Mouse (Mus musculus) brain, embryonic 14.5 days (tissue): ENCODE results near the gene App.

ENCODE experiments used
- CTCF ChIP-seq: fragments of 200-500 bp; IDR thresholded peaks from 2 replicates; pipeline ENCODE4 v1.5.1; 2012; ENCODE audit warnings: inconsistent platforms, mild to moderate bottlenecking, moderate library complexity, borderline replicate concordance; ENCODE audit not compliant: insufficient read depth, insufficient read length; ENCODE audit errors: extremely low read depth
- POLR2A ChIP-seq: fragments of 200-500 bp; IDR thresholded peaks from 2 replicates; pipeline ENCODE4 v1.6.1; 2012; ENCODE audit warnings: mild to moderate bottlenecking, inconsistent platforms, borderline replicate concordance; ENCODE audit not compliant: poor library complexity, insufficient read depth, insufficient read length, severe bottlenecking; ENCODE audit errors: extremely low read depth

DNA sequence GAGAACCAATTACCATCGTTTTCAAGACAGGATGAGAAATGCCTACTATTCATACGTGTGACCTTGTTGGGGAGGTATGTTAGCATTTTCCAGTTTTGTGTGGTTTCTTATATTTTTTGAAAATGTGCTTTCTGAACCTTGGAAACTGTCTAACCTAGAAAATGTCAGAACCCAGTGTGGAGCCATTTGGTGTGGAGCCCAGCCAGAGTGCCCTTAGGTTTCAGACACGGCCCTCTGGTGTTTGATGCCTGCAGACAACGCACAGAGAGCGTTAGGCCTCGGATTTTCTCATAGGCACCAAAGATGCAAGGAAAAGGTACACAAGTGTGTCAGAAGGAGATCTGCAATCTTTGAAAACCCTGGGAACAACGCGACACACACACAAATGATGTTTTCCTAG lies 134.8 kb downstream of the App start:
- TF ChIP-seq CTCF: no peak
- no peak for TF ChIP-seq POLR2A
